Mouse (Mus musculus): ENCODE data around the gene Herc4.

The Herc4 gene

DNA sequence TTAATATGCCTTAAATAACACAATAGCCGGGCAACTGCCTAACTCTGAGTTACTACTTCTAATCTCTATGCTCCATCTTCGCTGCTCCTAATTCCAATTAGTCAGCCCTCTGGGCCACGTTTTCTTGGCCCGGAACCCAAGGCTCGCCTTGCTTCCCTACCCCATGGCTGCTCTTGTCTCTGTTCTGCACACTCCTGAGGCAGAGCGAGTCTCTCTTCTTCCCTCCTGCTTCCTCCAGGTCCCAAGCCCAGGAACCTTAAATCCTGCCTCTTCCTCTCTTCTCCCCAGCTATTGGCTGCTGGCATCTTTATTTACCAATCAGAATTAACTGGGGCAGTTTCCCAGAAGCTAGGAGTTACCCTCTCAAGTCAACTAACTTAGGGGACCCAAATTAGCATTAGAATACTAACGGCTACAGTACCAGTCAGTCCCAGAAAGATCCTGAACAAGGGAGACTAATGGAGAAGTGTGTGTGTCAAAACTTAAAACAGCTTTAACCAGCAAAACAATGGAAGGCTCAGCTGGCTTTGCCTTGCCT lies 122.4 kb downstream of the Herc4 start:
- DNase-seq: no peak

DNA sequence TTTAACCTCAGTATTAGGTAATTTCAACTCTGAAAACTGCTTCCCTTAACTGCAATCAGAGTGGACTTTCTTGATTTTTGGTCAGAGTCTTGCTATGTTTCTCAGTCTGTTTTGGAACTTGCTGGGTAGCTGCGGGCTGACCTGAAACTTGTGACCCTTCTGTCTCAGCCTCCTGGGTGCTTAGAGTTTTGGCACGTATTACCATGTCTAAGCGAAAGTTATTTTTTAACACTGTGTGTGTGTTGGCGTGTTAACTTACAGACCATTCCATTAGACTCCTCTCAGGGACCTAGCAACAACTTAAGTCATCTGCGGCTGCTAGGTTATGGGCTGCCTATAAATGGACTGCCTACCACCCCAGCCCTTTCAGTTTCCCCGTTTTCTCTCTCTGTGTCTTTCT lies 123.8 kb downstream of the Herc4 start:
- no peak for DNase-seq
